Mouse (Mus musculus): ENCODE data around the gene Mcm6. TPM values are rescaled to one million over a fixed set of nuclear protein-coding genes. Genes with fewer than 3 reads are reported as not detected.

Gene Mcm6
- total RNA-seq (2021), result 10 to 100 TPM; 28.1 to 34.9 TPM

GRCm38 (mm10) chr1:128359554-128360376 is at the start of gene Mcm6:
Gene Mcm6 (minus strand): TSS chr1:128359664.
- intact Hi-C loops (cut with DNase I), result no loop called here
- DNase-seq, result peak; percentile 95 to 96

- intact Hi-C loops (cut with DNase I), result no loop called here
Observed at GRCm38 (mm10) chr1:128406846-128407245, 47.4 kb upstream of the Mcm6 start.

GRCm38 (mm10) chr1:128405675-128406074 is 46.2 kb upstream of the Mcm6 start:
- intact Hi-C loops (cut with DNase I), result no loop called here
- DNase-seq, result no peak

More at GRCm38 (mm10) chr1:128406846-128407245, 47.4 kb upstream of the Mcm6 start:
- no peak for DNase-seq

GRCm38 (mm10) chr1:128405041-128405481 is 45.6 kb upstream of the Mcm6 start:
- intact Hi-C loops (cut with DNase I), result no loop called here
- DNase-seq, result no peak

GRCm38 (mm10) chr1:128400926-128401325 is 41.5 kb upstream of the Mcm6 start:
- DNase-seq, result no peak
- intact Hi-C loops (cut with DNase I), result no loop called here

GRCm38 (mm10) chr1:128399941-128400915 is 40.8 kb upstream of the Mcm6 start:
- intact Hi-C loops (cut with DNase I), result no loop called here
- DNase-seq, result no peak

GRCm38 (mm10) chr1:128398738-128399445 is 39.4 kb upstream of the Mcm6 start:
- DNase-seq, result no peak
- intact Hi-C loops (cut with DNase I), result no loop called here

GRCm38 (mm10) chr1:128394657-128395056 is 35.2 kb upstream of the Mcm6 start:
- DNase-seq, result no peak
- intact Hi-C loops (cut with DNase I), result no loop called here

GRCm38 (mm10) chr1:128392382-128392781 is 32.9 kb upstream of the Mcm6 start:
- no peak for DNase-seq
- intact Hi-C loops (cut with DNase I), result no loop called here

DNA sequence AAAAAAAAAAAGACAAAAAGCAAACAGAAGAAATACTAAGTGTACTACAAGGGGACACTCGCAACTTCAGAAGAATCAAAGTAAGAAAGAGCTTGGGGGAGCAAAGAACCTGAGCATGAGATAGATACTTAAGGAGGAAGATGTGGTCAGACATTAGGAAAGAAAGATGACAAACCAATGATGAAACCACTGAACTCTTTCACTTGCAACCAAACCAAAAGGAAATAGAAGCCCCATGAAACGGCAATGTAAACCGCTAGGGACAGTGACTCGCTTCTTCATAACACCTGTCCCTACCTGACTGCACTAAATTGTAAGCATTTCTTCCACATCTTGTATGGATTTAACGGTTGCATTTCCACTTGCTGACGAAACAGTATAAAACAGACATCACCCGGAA is 27.0 kb upstream of the Mcm6 start:
- intact Hi-C loops (cut with DNase I), result no loop called here

GRCm38 (mm10) chr1:128376841-128377240 is 17.4 kb upstream of the Mcm6 start:
- no peak for DNase-seq
- intact Hi-C loops (cut with DNase I), result no loop called here

More for the DNA sequence above, 27.0 kb upstream of the Mcm6 start:
- DNase-seq, result no peak

DNA sequence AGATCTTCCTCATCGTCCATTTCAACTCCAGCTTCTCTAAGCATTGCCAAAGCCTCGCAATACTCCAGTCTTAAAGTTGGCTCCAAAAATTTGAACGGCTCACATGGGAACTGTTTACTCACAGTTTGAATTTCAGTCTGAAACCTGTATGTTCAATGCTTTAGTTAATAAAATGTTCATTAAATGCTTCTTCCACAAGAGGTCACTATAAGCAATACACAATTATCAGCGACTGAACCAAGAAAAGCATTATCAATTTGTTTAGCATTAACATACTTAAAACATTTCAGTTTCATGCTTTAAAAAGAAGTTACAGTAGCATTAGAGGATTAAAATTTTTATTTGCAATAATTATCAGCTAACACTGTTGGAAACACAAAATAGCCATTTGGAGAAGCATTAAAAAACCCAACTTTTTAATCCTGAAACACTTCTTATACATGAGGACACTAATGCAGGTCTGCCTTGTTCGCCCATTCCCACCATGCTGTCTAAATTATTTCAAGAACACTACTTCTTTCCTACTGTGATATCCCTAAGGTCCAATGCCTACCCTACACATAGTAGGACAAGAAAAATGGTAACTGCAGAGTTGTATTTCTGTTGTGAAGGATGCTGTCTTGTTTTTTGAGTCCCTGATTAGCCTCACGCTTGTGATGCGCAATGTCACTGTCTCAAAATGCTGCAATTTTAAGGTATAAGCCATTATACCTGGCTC is 12.8 kb upstream of the Mcm6 start:
- DNase-seq, result no peak
- intact Hi-C loops (cut with DNase I), result loop anchor here (1.0 to 5.0 kb wide), 3 partner anchors 85 to 452 kb away; no protein-coding TSS in a partner anchor

DNA sequence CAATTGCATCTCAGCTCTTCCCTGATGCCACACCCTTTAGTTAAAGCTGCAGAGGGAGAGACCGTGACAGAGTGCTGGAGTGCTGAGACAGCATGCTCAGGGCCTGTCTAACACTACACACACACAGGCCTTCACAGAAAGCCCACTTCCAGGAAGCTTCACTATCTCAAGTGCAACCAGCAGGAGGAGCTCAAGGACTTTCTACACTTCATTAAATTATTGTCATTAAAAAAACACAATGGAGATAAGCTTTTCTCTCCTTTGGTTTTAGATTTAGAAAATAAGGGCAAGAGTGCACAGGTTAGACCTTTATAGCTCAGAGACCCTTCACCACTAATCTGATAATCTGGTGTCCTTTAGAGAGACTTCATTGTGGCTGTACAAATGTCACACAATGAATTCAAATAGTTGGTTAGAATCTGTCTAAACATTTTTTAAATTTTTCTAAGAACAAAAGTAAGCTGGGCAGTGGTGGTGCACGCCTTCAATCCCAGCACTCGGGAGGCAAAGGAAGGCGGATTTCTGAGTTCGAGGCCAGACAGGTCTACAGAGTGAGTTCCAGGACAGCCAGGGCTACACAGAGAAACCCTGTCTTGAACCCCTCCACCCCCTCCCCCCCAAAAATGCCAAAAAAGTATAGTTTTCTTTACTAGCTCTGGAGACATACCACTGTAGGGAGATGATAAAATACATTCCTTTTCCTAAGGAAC is 9.4 kb upstream of the Mcm6 start:
- peak; percentile 52 to 76 for DNase-seq
- intact Hi-C loops (cut with DNase I), result loop anchor here (2.0 kb wide), 1 partner anchor 464 kb away; no protein-coding TSS in a partner anchor

- peak in 1 of 2 experiments; percentile 9 for DNase-seq
- intact Hi-C loops (cut with DNase I), result no loop called here
Observed at GRCm38 (mm10) chr1:128360601-128361000, 1.1 kb upstream of the Mcm6 start.

DNA sequence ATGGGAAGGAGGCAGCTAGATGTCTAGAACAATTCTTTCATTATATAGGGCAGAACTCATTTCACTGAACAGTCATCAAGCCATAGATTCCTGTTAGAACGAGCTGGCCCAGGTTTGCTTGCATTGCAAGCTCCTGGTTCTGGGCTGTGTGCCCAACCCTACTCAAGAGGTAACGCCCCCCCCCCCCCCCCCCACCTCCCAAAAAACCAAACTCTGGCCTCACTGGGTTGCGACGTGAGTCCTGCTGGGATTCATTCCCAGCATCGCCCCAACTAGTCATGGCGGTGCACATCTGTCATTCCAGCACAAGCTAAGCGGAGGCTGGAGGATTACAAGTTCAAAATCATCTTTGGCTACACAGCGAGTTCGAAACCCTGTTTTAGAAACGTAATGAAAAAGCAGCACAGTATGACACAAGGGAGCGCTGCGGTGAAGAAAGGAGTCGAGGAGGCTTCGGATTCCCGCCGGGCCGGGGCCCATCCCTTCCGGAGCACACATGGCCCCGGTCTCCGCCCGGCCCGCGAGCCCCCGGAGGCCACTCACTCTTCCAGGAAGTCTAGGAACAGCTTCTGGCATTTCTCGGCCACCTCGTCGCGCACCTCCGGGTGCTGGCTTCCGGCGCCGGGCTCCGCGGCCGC is 429 bp downstream of the Mcm6 start:
- DNase-seq, result no peak
- intact Hi-C loops (cut with DNase I), result no loop called here

- intact Hi-C loops (cut with DNase I), result no loop called here
- DNase-seq, result no peak
Observed at GRCm38 (mm10) chr1:128358276-128358675, 1.2 kb downstream of the Mcm6 start.

DNA sequence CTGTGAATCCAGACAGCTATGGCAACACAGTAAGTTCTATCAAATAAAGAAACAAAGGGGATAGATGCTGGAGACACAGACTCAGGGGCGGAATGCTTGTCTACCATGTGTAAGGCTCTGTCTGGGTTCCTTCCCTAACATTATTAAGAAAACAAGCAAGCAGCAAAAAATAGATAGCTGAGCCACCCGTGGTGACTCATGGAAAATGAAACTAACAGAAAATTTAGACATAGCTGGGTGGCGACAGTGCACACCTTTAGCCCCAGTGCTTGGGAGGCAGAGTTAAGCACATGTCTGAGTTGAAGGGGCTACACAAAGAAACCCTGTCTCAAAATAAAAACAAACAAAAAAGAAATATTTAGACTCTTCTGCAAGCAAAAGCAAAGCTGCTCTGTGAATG is 2.0 kb downstream of the Mcm6 start:
- intact Hi-C loops (cut with DNase I), result no loop called here
- DNase-seq, result no peak

- DNase-seq, result no peak
- intact Hi-C loops (cut with DNase I), result no loop called here
Observed at GRCm38 (mm10) chr1:128353092-128353491, 6.4 kb downstream of the Mcm6 start.

- intact Hi-C loops (cut with DNase I), result no loop called here
- DNase-seq, result no peak
Observed at GRCm38 (mm10) chr1:128344232-128344631, 15.2 kb downstream of the Mcm6 start.
